Mouse (Mus musculus) skeletal muscle tissue, adult 2 months (tissue): Measurements from ENCODE around the gene Map3k12.
A peak's percentile ranks its signal among the peaks of the same experiment; 100 is the strongest.

Experiments
- DNase-seq: peaks from one replicate; pipeline ENCODE4 v3.0.0-alpha.2; 2012; ENCODE audit warnings: low read depth, low spot score

Gene Map3k12

GRCm38 (mm10) chr15:102516728-102517404 lies at the start of gene Map3k12:
TSS of gene Map3k12 (minus strand) at chr15:102517064.
- peak; percentile 57 for DNase-seq

GRCm38 (mm10) chr15:102563681-102564080 lies 46.8 kb upstream of the Map3k12 start:
- DNase-seq, result no peak

GRCm38 (mm10) chr15:102563061-102563460 lies 46.2 kb upstream of the Map3k12 start:
- DNase-seq, result no peak

GRCm38 (mm10) chr15:102562491-102562890 lies 45.6 kb upstream of the Map3k12 start:
- no peak for DNase-seq

GRCm38 (mm10) chr15:102557580-102557979 lies 40.7 kb upstream of the Map3k12 start:
- no peak for DNase-seq

GRCm38 (mm10) chr15:102555581-102555980 lies 38.7 kb upstream of the Map3k12 start:
- no peak for DNase-seq

- DNase-seq, result no peak
These were observed 35.7 kb upstream of the Map3k12 start for GRCm38 (mm10) chr15:102552599-102552998.

GRCm38 (mm10) chr15:102547478-102547877 lies 30.6 kb upstream of the Map3k12 start:
- DNase-seq, result no peak

GRCm38 (mm10) chr15:102546677-102547427 lies 30.0 kb upstream of the Map3k12 start:
- peak; percentile 48 for DNase-seq

GRCm38 (mm10) chr15:102546246-102546645 lies 29.4 kb upstream of the Map3k12 start:
- no peak for DNase-seq

GRCm38 (mm10) chr15:102544801-102545200 lies 27.9 kb upstream of the Map3k12 start:
- no peak for DNase-seq

GRCm38 (mm10) chr15:102533926-102534325 lies 17.1 kb upstream of the Map3k12 start:
- DNase-seq, result no peak

- no peak for DNase-seq
These were observed 15.4 kb upstream of the Map3k12 start for GRCm38 (mm10) chr15:102532106-102532900.

GRCm38 (mm10) chr15:102531586-102531985 lies 14.7 kb upstream of the Map3k12 start:
- no peak for DNase-seq

- DNase-seq, result no peak
These were observed 13.7 kb upstream of the Map3k12 start for GRCm38 (mm10) chr15:102530566-102530965.

GRCm38 (mm10) chr15:102528396-102528795 lies 11.5 kb upstream of the Map3k12 start:
- no peak for DNase-seq

GRCm38 (mm10) chr15:102527936-102528335 lies 11.1 kb upstream of the Map3k12 start:
- no peak for DNase-seq

GRCm38 (mm10) chr15:102526111-102527002 lies 9.5 kb upstream of the Map3k12 start:
- DNase-seq, result no peak

GRCm38 (mm10) chr15:102524892-102525485 lies 8.1 kb upstream of the Map3k12 start, which contains the start of gene Npff:
TSS of gene Npff (minus strand) at chr15:102524942.
- peak; percentile 54 for DNase-seq

GRCm38 (mm10) chr15:102521480-102521879 lies 4.6 kb upstream of the Map3k12 start:
- DNase-seq, result no peak

GRCm38 (mm10) chr15:102520416-102520815 lies 3.6 kb upstream of the Map3k12 start:
- DNase-seq, result no peak
